Comparison of ENCODE assay signal across 21 mouse cellular contexts in genomic region chr2:101739914-101740313, GRCm38 (mm10).
DNase-seq lines count a peak whose midpoint lies in the region; ATAC-seq and TF ChIP-seq lines count a peak whose summit lies in the region.
"Had no signal": no experiment of that assay in that cellular context is flagged by ENCODE, and none has a peak within 500 bp of the region (broad histone marks: within the 10 kb centered on the region; RNA-seq: fewer than 3 reads in every experiment).

No protein-coding gene starts in this region.

- no peak overlapping the region for H3K4me3 ChIP-seq in lung, embryonic 15.5 days
- no peak overlapping the region for H3K4me3 ChIP-seq in embryonic fibroblast, embryonic 13.5 days (ENCODE audit: insufficient read depth, low read length)
- no peak overlapping the region for H3K4me3 ChIP-seq in intestine, embryonic 16.5 days (ENCODE audit: low read length)
- H3K4me3 ChIP-seq: embryonic facial prominence, embryonic 13.5 days; erythroblast, embryonic 14.5 days; forebrain, embryonic 10.5 days; heart, embryonic 13.5 days; hindbrain, embryonic 15.5 days had no signal

- no peak overlapping the region for H3K4me2 ChIP-seq in lung, embryonic 15.5 days
- H3K4me2 ChIP-seq in intestine, embryonic 16.5 days (ENCODE audit: low read depth, low read length): no peak overlapping the region
- H3K4me2 ChIP-seq: embryonic facial prominence, embryonic 13.5 days; heart, embryonic 13.5 days; hindbrain, embryonic 15.5 days had no signal

- H3K27me3 ChIP-seq in lung, embryonic 15.5 days: no peaks in the 10 kb centered on the region
- H3K27me3 ChIP-seq in intestine, embryonic 16.5 days (replicated peaks; ENCODE audit: control insufficient read depth, insufficient read depth, low read length): no peaks in the 10 kb centered on the region
- H3K27me3 ChIP-seq: embryonic facial prominence, embryonic 13.5 days; heart, embryonic 13.5 days; hindbrain, embryonic 15.5 days had no signal

- no peak for TF ChIP-seq CTCF in embryonic fibroblast, embryonic 13.5 days (IDR thresholded peaks at IDR 0.05; ENCODE audit: borderline replicate concordance, insufficient read depth, low read length)

- H3K27ac ChIP-seq in lung, embryonic 15.5 days: peak overlapping the region; percentile 56
- 0 out of 2 replicates have a peak overlapping the region, but pooled peaks have one; percentile 15 for H3K27ac ChIP-seq in embryonic fibroblast, embryonic 13.5 days (ENCODE audit: insufficient read depth, low read length)
- H3K27ac ChIP-seq in intestine, embryonic 16.5 days (ENCODE audit: low read length): no peak overlapping the region
- H3K27ac ChIP-seq: embryonic facial prominence, embryonic 13.5 days; forebrain, embryonic 10.5 days; heart, embryonic 13.5 days; hindbrain, embryonic 15.5 days had no signal

- H3K4me1 ChIP-seq in lung, embryonic 15.5 days: peaks cover 27% of the 10 kb centered on the region
- H3K4me1 ChIP-seq in embryonic fibroblast, embryonic 13.5 days (ENCODE audit: control insufficient read depth, insufficient read depth, low read length): peaks cover 22% of the 10 kb centered on the region
- H3K4me1 ChIP-seq in intestine, embryonic 16.5 days (ENCODE audit: control insufficient read depth, insufficient read depth, low read length): no peaks in the 10 kb centered on the region
- H3K4me1 ChIP-seq: forebrain, embryonic 10.5 days; heart, embryonic 13.5 days; hindbrain, embryonic 15.5 days had no signal

- no peaks in the 10 kb centered on the region for H3K9me3 ChIP-seq in lung, embryonic 15.5 days
- H3K9me3 ChIP-seq in intestine, embryonic 16.5 days (ENCODE audit: control insufficient read depth, low read length): no peaks in the 10 kb centered on the region
- H3K9me3 ChIP-seq: embryonic facial prominence, embryonic 13.5 days; forebrain, embryonic 10.5 days; heart, embryonic 13.5 days; hindbrain, embryonic 15.5 days had no signal

- no peak for TF ChIP-seq POLR2A in embryonic fibroblast, embryonic 13.5 days (IDR thresholded peaks at IDR 0.05; ENCODE audit: low read depth, low read length)

- no peak overlapping the region for H3K9ac ChIP-seq in lung, embryonic 15.5 days
- H3K9ac ChIP-seq in intestine, embryonic 16.5 days (ENCODE audit: low read depth, low read length): no peak overlapping the region
- H3K9ac ChIP-seq: embryonic facial prominence, embryonic 13.5 days; heart, embryonic 13.5 days; hindbrain, embryonic 15.5 days had no signal

- WGBS in lung, embryonic 15.5 days: 48% methylated on average over 5 of the region's 5 CpGs
- WGBS in intestine, embryonic 16.5 days: 65% methylated on average over 5 of the region's 5 CpGs

- ATAC-seq in lung, embryonic 15.5 days (ENCODE audit: borderline replicate concordance, extremely low read depth, low FRiP score, low TSS enrichment): peak; percentile 71
- no peak for ATAC-seq in intestine, embryonic 16.5 days
- ATAC-seq: forebrain, embryonic 14.5 days had no signal

- DNase-seq in embryo, embryonic 10 days (ENCODE audit: low spot score): peak; percentile 21
- no peak for DNase-seq in embryo, embryonic 9.5 days (ENCODE audit: extremely low spot score)
- no peak for DNase-seq in lung, postnatal 14 days
- DNase-seq in mesoderm, embryonic 11.5 days (ENCODE audit: low read depth, low spot score): peak; percentile 44
- no peak for DNase-seq in adrenal gland, postnatal 10 days
- DNase-seq: adrenal gland, adult 8-10 months; cerebellum, adult 11 months; cerebellum, adult 8-10 months; cerebellum, postnatal 14 days; gastrocnemius, postnatal 36 days; heart, adult 11 months; heart, postnatal 36 days had no signal

- no peaks in the 10 kb centered on the region; the same call in 1 of the 2 replicates for H3K36me3 ChIP-seq in lung, embryonic 15.5 days
- no peaks in the 10 kb centered on the region for H3K36me3 ChIP-seq in intestine, embryonic 16.5 days (ENCODE audit: control insufficient read depth, insufficient read depth, low read length)
- H3K36me3 ChIP-seq: hindbrain, embryonic 15.5 days had no signal

Comparison
In these comparisons a context has a peak if more than half of its experiments do, and no peak if none do; other contexts are left out.
1. DNase-seq: peak in embryo, embryonic 10 days (single experiment) and mesoderm, embryonic 11.5 days (single experiment); none in embryo, embryonic 9.5 days (single experiment), lung, postnatal 14 days (single experiment) and adrenal gland, postnatal 10 days (single experiment).